Mouse (Mus musculus): ENCODE measurements around the gene Traf6.

DNA sequence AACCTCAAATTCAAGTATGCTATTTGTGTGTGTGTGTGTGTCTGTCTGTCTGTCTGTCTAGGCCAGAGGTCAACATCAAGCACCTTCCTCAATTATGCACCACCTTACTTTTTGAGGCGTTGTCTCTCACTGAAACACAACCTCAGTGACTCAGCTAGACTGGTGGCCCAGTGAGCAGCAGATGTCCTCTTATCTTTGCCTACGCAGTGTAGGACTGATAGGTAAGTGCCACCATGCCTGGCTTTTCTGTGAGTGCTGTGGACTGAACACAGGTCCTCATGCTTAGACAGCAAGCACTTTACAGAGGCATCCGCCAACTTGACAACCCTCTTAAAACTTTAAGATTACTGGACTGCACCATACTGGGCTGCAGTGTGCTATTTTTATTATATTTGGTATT, 9.5 kb upstream of the Traf6 start:
- TF ChIP-seq CTCF (IDR thresholded peaks at IDR 0.05; ENCODE audit: borderline replicate concordance, insufficient read depth, low read length), result no peak
- TF ChIP-seq POLR2A (IDR thresholded peaks at IDR 0.05; ENCODE audit: low read depth, low read length), result no peak

Data from embryonic fibroblast, embryonic 13.5 days (primary cell).